Mouse (Mus musculus): ENCODE data around the gene Arhgap22. TPM values are rescaled to one million over a fixed set of nuclear protein-coding genes. Genes with fewer than 3 reads are reported as not detected.
A peak's percentile ranks its signal among the peaks of the same experiment; 100 is the strongest.

Arhgap22 gene
- polyA plus RNA-seq, 1 experiment from 2014 or later = 4.5 TPM

DNA sequence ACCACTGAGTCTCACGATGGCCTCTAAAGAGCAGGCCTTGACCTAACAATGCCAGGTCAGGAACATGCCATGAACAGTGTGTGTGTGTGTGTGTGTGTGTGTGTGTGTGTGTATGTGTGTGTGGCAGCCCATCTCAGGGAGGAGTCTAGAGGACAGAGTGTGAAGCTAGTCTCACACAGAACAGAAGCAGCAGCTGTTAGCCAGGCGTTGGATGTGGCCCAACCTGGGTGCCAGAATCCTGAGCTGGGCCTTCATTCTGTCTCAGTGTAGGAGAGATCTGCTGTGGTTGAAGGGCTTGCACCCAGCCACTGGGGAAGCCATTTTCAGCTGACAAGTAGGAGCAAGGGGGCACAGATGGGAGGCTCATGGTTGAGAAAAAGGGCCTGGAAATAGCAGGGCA is 64.5 kb downstream of the Arhgap22 start:
- H3K9me3 ChIP-seq (replicated peaks; ENCODE audit: control insufficient read depth, low read length) = no peaks in the 10 kb centered on the region
- no peak overlapping the region for H3K9ac ChIP-seq (ENCODE audit: low read depth, low read length)
- WGBS (ENCODE audit: insufficient replicate concordance) = 87% methylated on average over 2 of the region's 2 CpGs

GRCm38 (mm10) chr14:33280921-33281320 is 67.1 kb downstream of the Arhgap22 start:
- no peaks in the 10 kb centered on the region for H3K9me3 ChIP-seq (replicated peaks; ENCODE audit: control insufficient read depth, low read length)
- no peaks in the 10 kb centered on the region for H3K36me3 ChIP-seq (ENCODE audit: control insufficient read depth, insufficient read depth, low read length)
- no peak overlapping the region for H3K4me3 ChIP-seq (ENCODE audit: low read depth, low read length)
- no peak overlapping the region for H3K4me2 ChIP-seq
- no peaks in the 10 kb centered on the region for H3K4me1 ChIP-seq (ENCODE audit: control insufficient read depth, insufficient read depth, low read length)
- H3K27ac ChIP-seq (ENCODE audit: low read depth, low read length) = no peak overlapping the region
- WGBS (ENCODE audit: insufficient replicate concordance) = 85% methylated on average over 2 of the region's 2 CpGs
- H3K27me3 ChIP-seq (ENCODE audit: control insufficient read depth, insufficient read depth, low read length) = no peaks in the 10 kb centered on the region
- no peak overlapping the region for H3K9ac ChIP-seq (ENCODE audit: low read depth, low read length)
- ATAC-seq (replicated peaks; ENCODE audit: insufficient number of reproducible peaks, low FRiP score, low TSS enrichment) = no peak

More for the DNA sequence above, 64.5 kb downstream of the Arhgap22 start:
- H3K36me3 ChIP-seq (ENCODE audit: control insufficient read depth, insufficient read depth, low read length) = no peaks in the 10 kb centered on the region
- ATAC-seq (replicated peaks; ENCODE audit: insufficient number of reproducible peaks, low FRiP score, low TSS enrichment) = no peak
- H3K4me2 ChIP-seq = no peak overlapping the region
- H3K4me1 ChIP-seq (ENCODE audit: control insufficient read depth, insufficient read depth, low read length) = peaks cover 11% of the 10 kb centered on the region
- H3K4me3 ChIP-seq (ENCODE audit: low read depth, low read length) = no peak overlapping the region
- no peak overlapping the region for H3K27ac ChIP-seq (ENCODE audit: low read depth, low read length)
- H3K27me3 ChIP-seq (ENCODE audit: control insufficient read depth, insufficient read depth, low read length) = no peaks in the 10 kb centered on the region

DNA sequence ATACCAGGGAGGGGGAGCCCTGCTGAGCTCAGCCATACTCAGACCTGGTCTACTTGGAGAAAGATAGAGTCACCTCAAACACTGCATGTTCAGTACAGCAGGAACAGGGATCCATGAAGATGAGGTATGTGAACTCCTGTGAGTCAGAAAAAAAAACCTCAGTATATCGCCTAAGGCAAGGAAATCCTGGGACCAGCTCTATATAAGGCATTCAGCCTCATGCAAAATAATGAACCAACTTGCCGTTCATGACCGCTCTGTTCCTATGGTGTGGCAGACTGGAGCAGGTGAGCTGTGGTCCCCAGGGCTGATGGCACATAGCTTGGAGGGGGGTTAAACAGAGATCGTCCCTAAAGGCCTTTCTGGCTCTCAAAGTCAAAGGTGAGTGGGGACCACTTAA is 68.6 kb downstream of the Arhgap22 start:
- WGBS (ENCODE audit: insufficient replicate concordance) = 90% methylated on average over 4 of the region's 4 CpGs
- no peaks in the 10 kb centered on the region for H3K27me3 ChIP-seq (ENCODE audit: control insufficient read depth, insufficient read depth, low read length)
- H3K36me3 ChIP-seq (ENCODE audit: control insufficient read depth, insufficient read depth, low read length) = no peaks in the 10 kb centered on the region
- no peak overlapping the region for H3K27ac ChIP-seq (ENCODE audit: low read depth, low read length)
- ATAC-seq (replicated peaks; ENCODE audit: insufficient number of reproducible peaks, low FRiP score, low TSS enrichment) = no peak
- no peaks in the 10 kb centered on the region for H3K4me1 ChIP-seq (ENCODE audit: control insufficient read depth, insufficient read depth, low read length)
- H3K4me3 ChIP-seq (ENCODE audit: low read depth, low read length) = no peak overlapping the region
- H3K4me2 ChIP-seq = no peak overlapping the region
- H3K9me3 ChIP-seq (replicated peaks; ENCODE audit: control insufficient read depth, low read length) = no peaks in the 10 kb centered on the region
- H3K9ac ChIP-seq (ENCODE audit: low read depth, low read length) = no peak overlapping the region

- Histone ChIP-seq H3K27ac (ENCODE audit: low read depth, low read length) (no peak overlapping the region), H3K36me3 (ENCODE audit: control insufficient read depth, insufficient read depth, low read length) (no peaks in the 10 kb centered on the region), H3K27me3 (ENCODE audit: control insufficient read depth, insufficient read depth, low read length) (no peaks in the 10 kb centered on the region), H3K4me1 (ENCODE audit: control insufficient read depth, insufficient read depth, low read length) (peaks cover 11% of the 10 kb centered on the region), H3K4me3 (ENCODE audit: low read depth, low read length) (no peak overlapping the region), H3K9ac (ENCODE audit: low read depth, low read length) (no peak overlapping the region), H3K9me3 (replicated peaks; ENCODE audit: control insufficient read depth, low read length) (no peaks in the 10 kb centered on the region), H3K4me2 (no peak overlapping the region)
- ATAC-seq (replicated peaks; ENCODE audit: insufficient number of reproducible peaks, low FRiP score, low TSS enrichment) = no peak
- 74% methylated on average over 4 of the region's 4 CpGs for WGBS (ENCODE audit: insufficient replicate concordance)
Measured at GRCm38 (mm10) chr14:33287920-33288319, 74.1 kb downstream of the Arhgap22 start.

GRCm38 (mm10) chr14:33290038-33290437 is 76.2 kb downstream of the Arhgap22 start:
- no peak overlapping the region for H3K4me2 ChIP-seq
- H3K27me3 ChIP-seq (ENCODE audit: control insufficient read depth, insufficient read depth, low read length) = no peaks in the 10 kb centered on the region
- 18% methylated on average over 9 of the region's 9 CpGs for WGBS (ENCODE audit: insufficient replicate concordance)
- H3K9me3 ChIP-seq (replicated peaks; ENCODE audit: control insufficient read depth, low read length) = no peaks in the 10 kb centered on the region
- ATAC-seq (replicated peaks; ENCODE audit: insufficient number of reproducible peaks, low FRiP score, low TSS enrichment) = peak; percentile 65; the same call in 1 of the 2 replicates
- 0 out of 2 replicates have a peak overlapping the region, but pooled peaks have one; percentile 47 for H3K27ac ChIP-seq (ENCODE audit: low read depth, low read length)
- H3K36me3 ChIP-seq (ENCODE audit: control insufficient read depth, insufficient read depth, low read length) = no peaks in the 10 kb centered on the region
- H3K4me3 ChIP-seq (ENCODE audit: low read depth, low read length) = no peak overlapping the region
- peaks cover 11% of the 10 kb centered on the region for H3K4me1 ChIP-seq (ENCODE audit: control insufficient read depth, insufficient read depth, low read length)
- H3K9ac ChIP-seq (ENCODE audit: low read depth, low read length) = no peak overlapping the region

DNA sequence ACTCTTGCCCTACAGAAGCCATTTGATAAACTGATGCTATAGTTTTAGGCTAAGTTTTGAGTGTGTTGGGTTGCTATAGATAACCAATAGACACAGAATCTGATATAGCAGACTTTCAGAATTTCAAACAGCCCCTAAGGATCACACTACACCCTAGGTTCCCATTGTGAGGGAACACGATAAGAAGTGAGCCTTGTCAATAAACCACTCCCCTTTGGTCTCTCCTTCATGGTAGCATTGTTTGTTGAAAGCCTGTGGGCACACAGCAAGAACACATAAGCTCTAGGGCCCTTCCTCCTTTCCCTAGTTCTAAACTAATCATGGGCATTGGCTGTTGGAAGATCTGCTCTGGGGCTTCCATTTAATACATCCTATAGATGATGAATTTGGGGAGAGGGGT is 80.7 kb downstream of the Arhgap22 start:
- no peak for ATAC-seq (replicated peaks; ENCODE audit: insufficient number of reproducible peaks, low FRiP score, low TSS enrichment)
- no peak overlapping the region for H3K4me2 ChIP-seq

DNA sequence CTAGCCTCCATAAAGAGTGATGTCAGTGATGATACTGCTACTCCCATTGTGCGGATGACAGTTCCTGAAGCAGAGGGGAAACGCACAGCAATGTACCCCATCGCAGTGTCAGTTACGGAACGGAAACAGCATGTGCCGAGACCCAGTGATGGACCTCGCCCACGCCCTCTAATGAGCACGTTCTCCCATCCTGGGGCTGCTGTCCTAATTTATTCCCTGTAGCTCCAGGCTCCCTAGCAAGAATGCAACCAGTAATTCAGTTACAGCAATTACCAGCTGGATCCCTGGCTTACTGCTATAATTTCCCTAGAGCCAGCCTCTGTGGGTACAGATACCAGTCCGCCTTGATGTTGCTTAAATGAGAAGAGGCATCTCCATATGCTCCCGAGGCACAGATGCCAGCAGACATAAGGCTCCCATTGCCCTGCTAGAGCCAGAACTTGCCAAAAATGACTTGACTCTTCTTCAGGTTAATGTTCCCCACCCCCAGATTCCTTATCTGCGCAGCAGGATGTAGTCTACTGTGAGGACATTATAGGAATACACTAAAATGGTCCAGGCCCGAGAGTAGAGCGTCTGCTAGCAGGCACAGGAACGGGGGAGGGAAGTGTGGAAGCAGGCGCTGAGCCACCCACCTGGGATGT is 83.0 kb downstream of the Arhgap22 start:
- Histone ChIP-seq H3K27ac (ENCODE audit: low read depth, low read length) (no peak overlapping the region), H3K27me3 (ENCODE audit: control insufficient read depth, insufficient read depth, low read length) (no peaks in the 10 kb centered on the region), H3K4me1 (ENCODE audit: control insufficient read depth, insufficient read depth, low read length) (no peaks in the 10 kb centered on the region), H3K4me3 (ENCODE audit: low read depth, low read length) (no peak overlapping the region), H3K36me3 (ENCODE audit: control insufficient read depth, insufficient read depth, low read length) (no peaks in the 10 kb centered on the region), H3K9me3 (replicated peaks; ENCODE audit: control insufficient read depth, low read length) (no peaks in the 10 kb centered on the region), H3K4me2 (no peak overlapping the region), H3K9ac (ENCODE audit: low read depth, low read length) (no peak overlapping the region)
- ATAC-seq (replicated peaks; ENCODE audit: insufficient number of reproducible peaks, low FRiP score, low TSS enrichment) = no peak
- WGBS (ENCODE audit: insufficient replicate concordance) = 83% methylated on average over 16 of the region's 16 CpGs

More for the DNA sequence above, 80.7 kb downstream of the Arhgap22 start:
- no peaks in the 10 kb centered on the region for H3K9me3 ChIP-seq (replicated peaks; ENCODE audit: control insufficient read depth, low read length)
- 58% methylated on average over 1 of the region's 1 CpGs for WGBS (ENCODE audit: insufficient replicate concordance)
- H3K9ac ChIP-seq (ENCODE audit: low read depth, low read length) = no peak overlapping the region
- H3K36me3 ChIP-seq (ENCODE audit: control insufficient read depth, insufficient read depth, low read length) = no peaks in the 10 kb centered on the region
- peaks cover 3% of the 10 kb centered on the region for H3K4me1 ChIP-seq (ENCODE audit: control insufficient read depth, insufficient read depth, low read length)
- H3K27ac ChIP-seq (ENCODE audit: low read depth, low read length) = no peak overlapping the region
- H3K27me3 ChIP-seq (ENCODE audit: control insufficient read depth, insufficient read depth, low read length) = no peaks in the 10 kb centered on the region
- no peak overlapping the region for H3K4me3 ChIP-seq (ENCODE audit: low read depth, low read length)

- Histone ChIP-seq H3K4me3 (ENCODE audit: low read depth, low read length) (no peak overlapping the region), H3K9ac (ENCODE audit: low read depth, low read length) (no peak overlapping the region), H3K9me3 (replicated peaks; ENCODE audit: control insufficient read depth, low read length) (no peaks in the 10 kb centered on the region), H3K4me1 (ENCODE audit: control insufficient read depth, insufficient read depth, low read length) (peaks cover 3% of the 10 kb centered on the region; the same call in 1 of the 2 replicates), H3K36me3 (ENCODE audit: control insufficient read depth, insufficient read depth, low read length) (no peaks in the 10 kb centered on the region), H3K27me3 (ENCODE audit: control insufficient read depth, insufficient read depth, low read length) (no peaks in the 10 kb centered on the region), H3K4me2 (no peak overlapping the region), H3K27ac (ENCODE audit: low read depth, low read length) (no peak overlapping the region)
- WGBS (ENCODE audit: insufficient replicate concordance) = 75% methylated on average over 2 of the region's 2 CpGs
- no peak for ATAC-seq (replicated peaks; ENCODE audit: insufficient number of reproducible peaks, low FRiP score, low TSS enrichment)
Measured at GRCm38 (mm10) chr14:33300591-33300990, 86.8 kb downstream of the Arhgap22 start.

- peaks cover 8% of the 10 kb centered on the region; the same call in 1 of the 2 replicates for H3K4me1 ChIP-seq (ENCODE audit: control insufficient read depth, insufficient read depth, low read length)
- no peaks in the 10 kb centered on the region for H3K9me3 ChIP-seq (replicated peaks; ENCODE audit: control insufficient read depth, low read length)
- no peak overlapping the region for H3K9ac ChIP-seq (ENCODE audit: low read depth, low read length)
- H3K4me3 ChIP-seq (ENCODE audit: low read depth, low read length) = no peak overlapping the region
- no peak overlapping the region for H3K4me2 ChIP-seq
- ATAC-seq (replicated peaks; ENCODE audit: insufficient number of reproducible peaks, low FRiP score, low TSS enrichment) = no peak
- WGBS (ENCODE audit: insufficient replicate concordance) = 20% methylated on average over 9 of the region's 9 CpGs
- H3K36me3 ChIP-seq (ENCODE audit: control insufficient read depth, insufficient read depth, low read length) = no peaks in the 10 kb centered on the region
- no peak overlapping the region for H3K27ac ChIP-seq (ENCODE audit: low read depth, low read length)
- H3K27me3 ChIP-seq (ENCODE audit: control insufficient read depth, insufficient read depth, low read length) = no peaks in the 10 kb centered on the region
Measured at GRCm38 (mm10) chr14:33303348-33303819, 89.6 kb downstream of the Arhgap22 start.
